Mouse (Mus musculus): ENCODE results near the gene Cage1. TPM values are rescaled to one million over a fixed set of nuclear protein-coding genes. Genes with fewer than 3 reads are reported as not detected.

Cage1 gene
- total RNA-seq (2021), result 1 to 10 TPM; 5.9 to 6.0 TPM

DNA sequence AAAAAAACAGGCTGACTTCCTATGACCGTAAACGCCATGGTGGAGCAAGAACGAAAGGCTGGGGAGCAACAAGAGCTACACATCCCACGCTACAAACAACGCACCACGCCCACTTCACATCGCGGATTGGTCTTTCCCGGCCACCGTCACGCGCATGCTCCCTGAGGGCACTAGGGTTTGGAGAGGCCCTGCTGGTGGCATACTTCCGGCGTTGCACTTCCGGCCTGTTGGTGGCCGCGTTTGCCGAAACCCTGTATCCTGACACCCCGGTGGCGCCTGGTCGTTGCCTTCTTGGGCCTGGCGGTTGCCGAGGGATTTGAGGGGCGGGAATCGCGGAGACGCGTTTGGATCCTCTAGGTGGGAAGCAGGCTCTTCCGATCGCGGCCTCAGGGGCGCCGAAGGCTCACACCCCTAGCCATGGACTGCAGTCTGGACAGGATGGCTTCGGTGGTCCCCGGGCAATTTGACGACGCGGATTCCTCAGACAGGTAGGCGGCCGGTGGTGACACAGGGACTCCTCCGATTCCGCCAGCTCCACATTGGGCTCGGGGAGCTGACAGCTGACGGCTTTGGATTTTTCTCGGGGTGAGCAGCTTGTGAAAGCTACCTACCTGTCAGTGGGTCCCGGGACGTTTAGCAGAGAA is at the start of gene Cage1:
Gene Cage1 (minus strand): TSS at position 26 of the 644 bp plus-strand sequence.
- intact Hi-C loops (cut with DNase I), result loop anchor here (2.0 to 10.0 kb wide), 3 partner anchors 44 to 602 kb away; no protein-coding TSS in a partner anchor
- DNase-seq (ENCODE audit: low spot score in 2 of 2), result peak; percentile 97

DNA sequence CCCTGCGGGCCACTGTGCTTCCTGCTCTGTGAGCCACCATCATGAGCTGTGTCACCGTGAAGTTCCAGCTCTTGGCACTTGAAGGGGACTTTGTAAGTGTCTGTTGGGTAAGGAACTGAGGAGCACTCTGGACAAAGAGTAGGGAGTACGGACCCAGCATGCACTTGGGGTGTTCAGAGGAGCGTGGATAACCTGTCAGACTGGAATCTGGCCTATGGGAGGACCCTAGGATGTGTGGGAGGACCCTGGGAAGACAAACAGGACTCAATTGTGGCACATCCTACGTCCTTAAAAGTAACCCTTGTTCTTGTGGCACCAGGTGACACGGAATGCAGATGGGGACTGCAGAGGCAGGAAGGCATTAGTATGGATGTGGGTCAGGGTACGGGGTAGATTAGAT is 44.3 kb upstream of the Cage1 start:
- intact Hi-C loops (cut with DNase I), result no loop called here
- DNase-seq (ENCODE audit: low spot score in 2 of 2), result no peak

DNA sequence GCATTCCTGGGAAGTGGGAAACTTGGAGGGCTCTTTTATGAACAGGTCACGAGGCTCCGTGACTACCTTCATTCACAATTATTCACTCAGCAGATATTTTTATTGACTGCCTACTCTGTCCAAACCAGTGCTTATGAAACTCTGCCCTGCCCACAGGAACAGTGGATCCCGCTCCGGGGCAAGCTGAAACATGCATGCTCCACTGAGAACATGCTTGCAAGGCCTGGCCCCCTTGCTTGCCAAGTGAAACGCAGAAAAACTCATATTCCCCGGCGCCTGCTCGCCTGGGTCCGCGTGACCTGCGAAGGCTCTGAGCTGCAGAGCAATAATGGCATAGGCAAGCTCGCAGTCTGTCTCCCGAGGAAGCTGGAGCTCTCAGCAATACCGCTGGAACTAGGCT is 43.9 kb upstream of the Cage1 start:
- intact Hi-C loops (cut with DNase I), result no loop called here
- no peak for DNase-seq (ENCODE audit: low spot score in 2 of 2)

DNA sequence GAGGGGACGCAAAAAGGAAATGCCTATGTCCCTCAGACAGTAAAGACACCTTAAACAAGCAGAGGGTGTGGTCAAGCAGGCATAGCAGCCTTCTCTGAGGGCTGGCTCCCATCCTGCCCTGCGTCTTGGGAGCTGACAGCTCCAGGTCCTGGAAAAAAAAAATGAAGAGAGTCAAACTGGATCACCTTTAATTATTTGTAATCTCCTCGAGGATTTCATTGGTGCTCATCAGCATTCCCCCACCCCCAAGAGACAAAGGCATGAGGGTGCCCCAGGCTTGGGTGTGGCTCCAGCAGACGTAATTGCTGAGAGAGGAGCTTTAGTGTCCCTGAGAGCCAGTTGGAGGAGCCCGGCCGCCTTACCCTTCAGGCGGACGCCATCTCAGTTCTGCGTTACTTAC is 43.1 kb upstream of the Cage1 start:
- intact Hi-C loops (cut with DNase I), result no loop called here
- DNase-seq (ENCODE audit: low spot score in 2 of 2), result no peak

DNA sequence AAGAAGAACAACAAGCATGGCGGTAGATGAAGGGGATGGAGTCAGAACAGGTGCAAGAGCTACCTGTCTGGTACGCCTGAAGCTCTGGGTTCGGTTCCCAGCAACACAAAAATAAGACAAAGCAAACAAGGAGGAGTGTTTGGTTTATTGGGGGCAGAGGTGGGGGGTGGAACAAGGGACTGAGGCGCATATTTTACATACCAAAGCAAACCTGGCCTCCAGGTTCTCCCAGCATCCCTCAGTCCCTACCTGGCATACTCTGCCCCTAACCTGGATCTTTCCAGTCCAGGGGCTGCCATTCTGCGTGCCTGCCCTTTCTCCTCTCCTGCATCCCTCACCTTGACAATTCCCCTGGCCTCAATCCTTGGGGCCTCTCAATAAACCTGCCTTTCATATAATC is 42.5 kb upstream of the Cage1 start:
- intact Hi-C loops (cut with DNase I), result no loop called here

DNA sequence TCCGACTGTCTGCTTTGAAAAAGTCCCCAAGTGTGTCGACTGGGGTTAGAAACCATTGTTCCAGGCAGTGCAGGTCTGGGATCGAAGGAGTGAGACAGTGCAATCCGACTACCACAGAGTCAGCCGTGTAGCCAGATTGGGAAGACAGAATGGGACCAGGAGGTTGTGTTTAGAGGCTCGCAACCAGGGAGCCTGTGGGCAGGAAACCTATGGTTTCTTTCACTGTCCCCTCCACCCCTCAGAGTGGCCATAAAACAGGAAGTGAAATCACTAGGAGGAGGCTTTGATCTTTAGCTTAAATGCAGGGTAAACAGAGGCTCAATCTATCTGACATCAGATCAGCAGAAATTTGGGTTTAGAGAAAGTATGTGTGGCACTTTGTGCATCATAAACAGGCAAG is 42.0 kb upstream of the Cage1 start:
- DNase-seq (ENCODE audit: low spot score in 2 of 2), result no peak

More for the DNA sequence above, 42.5 kb upstream of the Cage1 start:
- DNase-seq (ENCODE audit: low spot score in 2 of 2), result no peak

DNA sequence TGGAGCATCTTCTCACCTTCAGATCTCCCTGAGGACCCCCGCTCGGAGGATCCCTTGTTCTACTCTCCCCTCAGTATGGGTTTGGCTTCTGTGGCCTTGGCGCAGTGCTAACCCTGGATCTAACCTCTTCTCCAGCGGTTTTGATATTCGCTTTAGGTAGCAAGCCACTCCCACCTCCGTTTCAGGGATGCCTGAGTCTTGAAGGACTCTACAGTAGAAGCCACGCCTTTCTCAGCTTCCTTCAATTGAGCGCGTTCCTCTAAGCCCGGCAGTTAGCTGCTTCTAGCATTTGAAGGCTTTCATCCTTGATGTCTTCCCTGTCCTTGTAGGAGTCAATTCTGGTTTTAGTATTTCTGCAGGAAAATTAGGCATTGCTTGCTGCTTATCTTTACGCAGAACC is 40.2 kb upstream of the Cage1 start:
- DNase-seq (ENCODE audit: low spot score in 2 of 2), result no peak
- intact Hi-C loops (cut with DNase I), result no loop called here

More for the DNA sequence above, 42.0 kb upstream of the Cage1 start:
- intact Hi-C loops (cut with DNase I), result no loop called here

DNA sequence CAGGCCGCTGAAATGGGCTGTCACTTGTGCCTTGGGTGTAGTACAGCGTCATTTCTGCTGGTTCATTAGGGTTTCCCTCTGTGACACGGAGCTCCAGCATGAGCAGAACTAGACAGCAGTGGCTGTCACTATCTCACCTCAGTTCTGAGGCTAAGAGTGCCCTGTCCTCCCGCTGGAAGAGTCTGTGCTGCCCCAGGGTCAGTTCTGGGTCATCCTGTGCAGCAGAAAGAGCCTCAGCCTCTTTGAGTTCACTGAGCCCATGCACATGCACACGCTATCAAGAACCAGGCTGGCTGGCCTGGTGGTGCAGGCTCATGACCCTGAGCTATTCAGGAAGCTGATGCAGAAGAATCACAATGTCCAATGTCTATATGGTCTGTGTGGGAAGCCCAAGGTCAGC is 37.5 kb upstream of the Cage1 start:
- intact Hi-C loops (cut with DNase I), result no loop called here
- no peak for DNase-seq (ENCODE audit: low spot score in 2 of 2)

DNA sequence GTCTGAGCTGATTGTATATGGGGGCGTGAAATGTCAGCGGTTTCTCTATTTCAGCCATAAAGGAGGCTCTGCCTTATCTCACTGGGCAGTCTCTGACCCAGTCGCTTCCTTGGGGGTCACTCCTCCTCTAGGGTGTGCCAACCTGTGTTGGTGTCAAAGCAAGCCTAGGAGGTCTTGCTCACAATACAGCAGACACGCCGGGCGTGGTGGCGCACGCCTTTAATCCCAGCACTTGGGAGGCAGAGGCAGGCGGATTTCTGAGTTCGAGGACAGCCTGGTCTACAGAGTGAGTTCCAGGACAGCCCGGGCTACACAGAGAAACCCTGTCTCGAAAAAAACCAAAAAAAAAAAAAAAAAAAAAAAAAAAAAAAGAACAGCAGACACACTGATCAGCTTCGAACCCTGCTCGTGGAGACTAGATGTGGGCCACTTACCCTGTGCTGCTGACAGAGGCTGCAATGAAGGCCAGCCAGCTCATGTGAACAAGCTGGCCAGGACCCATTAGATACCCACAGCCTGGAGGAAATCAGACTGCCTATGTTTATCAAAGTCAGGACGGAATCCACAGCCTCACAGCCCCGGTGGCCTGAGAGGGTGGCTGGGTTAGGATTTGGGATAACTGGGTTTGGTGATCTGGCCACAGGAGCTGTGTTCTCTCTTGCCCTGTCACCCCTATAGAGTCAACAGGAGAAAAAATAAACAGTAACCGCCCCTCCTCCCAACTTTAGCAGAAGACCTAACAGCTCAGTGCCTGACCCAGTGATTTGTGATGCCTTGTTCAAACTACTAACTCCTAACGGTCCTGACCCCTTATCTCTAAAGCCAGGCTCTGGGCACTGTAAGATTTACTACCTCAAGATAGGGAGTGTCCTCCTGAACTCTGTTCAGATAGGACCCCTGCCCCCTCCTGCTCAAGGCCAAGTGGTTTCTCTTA is 36.8 kb upstream of the Cage1 start:
- intact Hi-C loops (cut with DNase I), result no loop called here
- no peak for DNase-seq (ENCODE audit: low spot score in 2 of 2)

DNA sequence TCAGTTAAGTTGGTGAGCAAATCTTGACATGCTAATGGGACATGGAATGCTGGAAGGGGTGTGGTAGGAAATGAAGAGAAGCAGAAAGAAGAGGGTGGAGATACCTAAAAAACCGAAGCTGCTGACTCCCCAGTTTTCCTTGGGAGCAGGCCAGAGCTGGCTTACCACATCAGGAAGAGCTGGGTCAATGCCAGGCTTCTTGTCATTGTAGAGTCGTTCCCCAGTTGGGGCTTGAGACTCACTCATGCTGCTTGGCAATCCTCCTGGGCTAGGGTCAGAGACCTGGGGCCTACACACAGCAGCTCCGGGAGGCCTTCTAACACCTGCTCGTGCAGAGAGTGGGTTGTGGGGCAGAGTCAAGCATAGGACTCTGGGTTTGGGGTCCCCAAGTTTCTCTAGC is 34.1 kb upstream of the Cage1 start:
- intact Hi-C loops (cut with DNase I), result no loop called here
- DNase-seq (ENCODE audit: low spot score in 2 of 2), result no peak

DNA sequence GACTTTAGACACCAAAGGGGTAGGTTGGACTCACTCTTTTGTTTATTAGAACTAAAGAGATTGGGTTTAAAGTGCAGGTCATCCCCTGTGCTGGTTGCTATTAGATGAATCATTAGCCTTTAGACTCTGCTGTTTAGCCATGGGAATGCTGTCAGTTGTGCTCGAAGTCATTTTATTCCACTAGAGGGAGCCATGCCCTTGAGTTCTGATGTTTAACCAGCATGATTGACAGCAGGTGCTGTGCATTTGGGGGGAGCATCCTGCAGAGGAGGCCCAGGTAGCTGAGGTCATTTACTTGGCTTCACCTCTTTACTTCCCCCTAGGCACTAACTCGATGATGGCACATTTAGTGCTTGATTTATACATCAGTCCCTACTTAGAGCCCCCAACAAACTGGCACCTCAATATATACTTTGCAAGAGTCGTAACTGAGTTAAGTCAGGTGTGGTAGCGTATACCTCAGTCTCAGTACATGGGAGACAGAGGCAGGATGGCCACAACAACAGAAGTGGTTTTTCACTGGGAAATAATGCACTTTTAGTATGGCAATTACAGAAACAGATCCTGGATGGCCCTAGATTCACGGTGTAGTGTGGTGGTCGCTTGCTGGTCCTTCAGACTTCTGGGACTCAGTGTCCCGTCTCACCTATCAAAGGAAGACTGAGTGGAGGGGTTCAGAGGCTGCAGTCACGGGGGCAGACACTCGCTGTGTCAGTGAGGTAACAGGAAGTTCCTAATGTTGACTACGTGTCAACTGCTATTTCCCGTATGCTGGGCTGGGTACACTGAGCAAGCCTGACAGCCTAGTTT is 28.2 kb upstream of the Cage1 start:
- intact Hi-C loops (cut with DNase I), result loop anchor here (5.0 to 10.0 kb wide), 2 partner anchors 157 to 530 kb away; no protein-coding TSS in a partner anchor
- peak in 1 of 2 experiments; percentile 8 for DNase-seq (ENCODE audit: low spot score in 2 of 2)

DNA sequence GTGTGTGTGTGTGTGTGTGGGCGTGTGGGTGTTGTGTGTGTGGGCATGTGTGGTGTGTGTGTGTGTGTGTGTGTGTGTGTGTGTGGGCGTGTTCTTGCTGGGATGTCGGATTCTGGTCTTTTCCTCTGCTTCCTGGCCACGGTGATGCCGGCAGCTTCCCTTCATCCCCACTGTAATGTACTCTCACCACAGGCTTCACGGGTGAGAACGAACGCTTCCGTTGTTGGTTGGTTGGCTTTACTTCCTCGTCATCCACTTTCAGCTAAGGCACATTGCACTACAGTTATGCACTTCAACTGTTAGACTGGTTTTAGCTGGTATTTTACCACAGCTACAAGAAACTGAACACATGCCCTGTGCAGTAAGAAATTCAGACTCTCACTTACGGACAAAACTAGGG is 25.8 kb upstream of the Cage1 start:
- no peak for DNase-seq (ENCODE audit: low spot score in 2 of 2)
- intact Hi-C loops (cut with DNase I), result loop anchor here (10.0 kb wide), 1 partner anchor 532 kb away; no protein-coding TSS in a partner anchor

DNA sequence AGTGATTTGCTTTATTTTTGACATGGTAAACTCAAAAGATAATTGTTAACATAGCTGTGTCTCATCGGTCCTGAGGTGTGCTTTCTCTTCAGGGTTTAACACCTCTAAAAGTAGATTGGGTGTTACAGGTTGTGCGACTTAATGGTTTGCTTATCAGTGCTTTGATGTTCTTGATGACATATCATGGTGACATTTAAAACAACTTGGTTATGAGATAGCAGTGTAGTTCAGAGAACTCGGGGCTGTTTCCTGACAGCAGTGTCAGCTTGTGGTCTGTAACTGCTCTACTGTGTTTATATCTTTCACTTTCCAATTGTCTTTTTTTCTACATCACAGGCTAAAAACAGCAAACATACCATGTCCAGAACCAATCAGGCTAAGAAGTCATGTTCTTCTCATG is 13.0 kb upstream of the Cage1 start:
- intact Hi-C loops (cut with DNase I), result no loop called here
- no peak for DNase-seq (ENCODE audit: low spot score in 2 of 2)

DNA sequence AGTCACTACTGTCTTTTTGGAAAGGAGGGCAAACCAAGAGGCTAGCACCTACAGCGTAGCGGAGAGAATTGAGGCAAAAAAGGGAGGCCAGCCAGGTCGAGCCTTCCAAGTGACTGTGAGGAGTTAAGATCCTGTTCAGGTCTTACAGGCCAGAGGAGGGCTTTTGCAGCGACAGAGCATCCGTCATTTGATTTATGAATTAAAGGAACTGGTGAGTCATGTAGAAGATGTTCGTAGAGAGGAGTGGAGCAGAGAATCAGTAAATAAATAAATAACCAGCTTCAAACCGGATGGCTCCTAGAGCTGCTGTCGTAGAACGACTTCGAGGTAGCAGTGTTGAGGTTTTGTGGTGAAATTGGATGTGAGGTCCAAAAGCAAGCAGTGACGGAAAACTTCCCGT is 942 bp upstream of the Cage1 start:
- intact Hi-C loops (cut with DNase I), result loop anchor here (2.0 to 10.0 kb wide), 3 partner anchors 45 to 603 kb away; no protein-coding TSS in a partner anchor
- no peak for DNase-seq (ENCODE audit: low spot score in 2 of 2)

DNA sequence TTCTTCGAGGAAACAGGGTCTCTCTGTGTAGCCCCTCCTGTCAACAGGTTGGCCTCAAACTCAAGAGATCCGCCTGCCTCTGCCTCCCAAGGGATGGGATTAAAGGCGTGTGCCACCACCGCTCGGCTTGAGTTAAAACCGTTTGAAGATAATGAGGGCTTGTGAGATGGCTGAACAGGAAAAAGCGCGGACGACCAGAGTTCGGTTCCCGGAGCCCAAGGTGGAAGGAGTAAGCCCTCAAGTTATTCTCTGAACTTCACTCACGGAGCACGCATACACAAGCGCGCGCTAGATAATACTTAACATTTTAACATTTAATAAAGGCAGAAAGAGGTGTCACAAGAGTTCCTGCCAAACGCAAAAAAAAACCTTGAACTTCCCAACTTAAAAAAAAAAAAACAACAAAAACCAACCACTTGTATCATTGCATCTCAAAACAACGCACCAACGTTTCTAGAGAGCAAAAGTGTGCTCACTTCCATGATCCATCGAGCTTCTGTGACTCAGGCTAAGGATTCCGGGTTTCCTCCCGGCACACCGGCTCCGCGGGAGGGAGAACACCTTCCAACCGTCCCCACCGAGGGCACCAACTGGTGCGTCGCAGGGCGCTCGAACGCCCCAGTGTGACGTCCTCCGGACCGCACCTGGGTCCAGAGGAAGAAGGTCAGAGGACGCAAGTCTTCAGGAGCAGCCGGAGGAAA is 376 bp downstream of the Cage1 start, which contains the start of gene Riok1:
Gene Riok1 (plus strand): TSS at position 653 of the 701 bp plus-strand sequence.
- no peak for DNase-seq (ENCODE audit: low spot score in 2 of 2)
- intact Hi-C loops (cut with DNase I), result loop anchor here (2.0 to 10.0 kb wide), 3 partner anchors 44 to 602 kb away; no protein-coding TSS in a partner anchor

DNA sequence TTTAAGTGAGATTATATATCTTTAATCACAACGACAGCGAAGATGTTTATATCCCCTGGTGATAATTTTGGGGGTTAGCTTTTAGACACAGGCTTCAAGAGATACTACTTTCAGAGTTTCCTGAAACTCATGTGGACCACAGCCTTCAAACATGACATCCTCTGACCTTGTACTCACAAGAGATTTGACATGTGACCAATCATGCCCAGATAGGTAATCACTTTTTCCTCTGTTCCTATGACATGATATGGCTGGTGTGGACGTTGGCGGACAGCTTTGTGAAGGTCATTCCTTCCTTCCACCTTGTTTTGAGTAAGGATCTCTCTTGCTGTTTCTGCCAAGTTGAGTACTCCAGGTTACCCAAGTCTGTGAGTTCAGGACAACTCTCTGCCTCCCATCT is 8.5 kb downstream of the Cage1 start:
- DNase-seq (ENCODE audit: low spot score in 2 of 2), result no peak
- intact Hi-C loops (cut with DNase I), result no loop called here

DNA sequence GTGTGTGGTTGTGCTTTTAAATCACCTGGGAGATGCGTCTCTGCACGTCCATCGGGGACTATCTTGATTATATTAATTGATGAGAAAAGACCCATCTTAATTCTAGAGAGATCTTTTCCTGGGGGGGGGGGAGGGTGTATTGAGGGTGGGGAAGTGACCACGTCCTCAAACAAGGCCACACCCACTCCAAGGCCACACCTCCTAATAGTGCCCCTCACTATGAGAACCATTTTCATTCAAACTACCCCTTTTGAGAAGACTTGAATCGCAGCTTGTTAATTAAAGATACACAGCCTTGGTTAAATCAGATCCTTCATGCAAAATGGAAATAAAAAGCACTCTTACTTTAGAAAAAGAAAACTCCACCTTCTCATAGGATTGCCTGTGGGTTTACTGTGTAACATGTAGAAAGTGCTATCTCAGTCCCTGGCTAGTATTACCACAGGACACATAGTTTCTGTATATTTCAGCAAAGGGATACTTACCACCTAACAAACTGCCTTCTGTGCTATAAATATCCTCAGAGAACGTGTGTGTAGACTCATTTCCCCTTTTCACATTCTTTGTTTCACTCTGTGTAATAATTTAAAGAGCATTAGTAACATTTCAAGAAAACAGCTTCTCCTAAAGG is 9.1 kb downstream of the Cage1 start:
- intact Hi-C loops (cut with DNase I), result no loop called here
- no peak for DNase-seq (ENCODE audit: low spot score in 2 of 2)

DNA sequence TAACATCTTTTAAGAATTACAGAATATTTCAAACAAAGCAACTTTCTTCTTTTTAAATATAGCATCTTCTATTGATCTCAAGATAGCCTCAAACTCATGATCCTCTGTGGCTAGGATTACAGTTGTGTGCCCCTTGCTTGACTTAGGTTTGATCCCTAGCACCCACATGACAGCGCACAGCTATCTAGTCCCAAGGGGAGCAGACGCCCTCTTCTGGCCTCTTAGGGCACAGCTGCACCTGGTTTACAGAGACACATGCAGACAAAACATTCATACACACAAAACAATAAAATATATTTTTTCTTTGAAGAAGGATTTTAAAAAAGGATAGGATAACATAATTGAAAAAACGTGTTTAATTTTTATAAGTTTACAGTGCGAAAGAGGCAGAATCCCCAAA is 11.0 kb downstream of the Cage1 start:
- DNase-seq (ENCODE audit: low spot score in 2 of 2), result no peak
- intact Hi-C loops (cut with DNase I), result no loop called here

DNA sequence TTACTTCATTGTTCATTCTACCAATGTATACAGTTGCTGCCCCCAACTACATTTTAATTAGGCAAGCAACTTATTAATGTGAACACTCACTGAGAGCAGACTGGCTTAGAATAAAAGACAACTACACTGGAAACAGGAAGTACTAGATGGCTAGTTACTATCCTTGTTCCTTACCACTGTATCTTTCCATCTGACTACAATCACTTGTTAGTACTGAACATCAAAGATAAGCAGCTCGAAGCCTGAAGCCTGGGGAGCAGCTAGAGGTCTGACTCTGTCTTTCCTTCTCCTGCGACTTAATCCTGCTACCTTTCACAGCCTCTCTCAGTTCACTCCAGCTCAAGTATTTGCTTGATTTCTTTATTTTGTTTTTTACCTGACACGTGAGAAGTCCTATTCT is 18.1 kb downstream of the Cage1 start:
- no peak for DNase-seq (ENCODE audit: low spot score in 2 of 2)
- intact Hi-C loops (cut with DNase I), result no loop called here

Data from left cerebral cortex, postnatal 36 days (tissue).